Mouse (Mus musculus) urinary bladder, adult 2 months (tissue): ENCODE measurements around the gene Plcb2. TPM values are rescaled to one million over a fixed set of nuclear protein-coding genes. Genes with fewer than 3 reads are reported as not detected.

Experiments
- DNase-seq: peaks from one replicate; pipeline ENCODE4 v3.0.0; 2022; ENCODE audit warnings: low spot score
- polyA plus RNA-seq: library from polyadenylated mRNA; depleted of rRNA; stranded (reverse); fragments of >200 nt; gene quantifications from 2 replicates; pipeline ENCODE4 v1.2.3, GENCODE M21; 2012; rRNA removed

Plcb2 gene
- 2.6 and 3.0 TPM in 2 replicates for polyA plus RNA-seq

GRCm38 (mm10) chr2:118728337-118728736 lies at the start of gene Plcb2:
Gene Plcb2, minus strand, starts transcription at chr2:118728438.
- peak; percentile 17 for DNase-seq

- no peak for DNase-seq
Measured at GRCm38 (mm10) chr2:118776295-118776694, 48.1 kb upstream of the Plcb2 start.

GRCm38 (mm10) chr2:118775846-118776245 lies 47.6 kb upstream of the Plcb2 start:
- no peak for DNase-seq

GRCm38 (mm10) chr2:118775396-118775795 lies 47.2 kb upstream of the Plcb2 start:
- DNase-seq = no peak

GRCm38 (mm10) chr2:118774536-118774935 lies 46.3 kb upstream of the Plcb2 start:
- DNase-seq = no peak

- no peak for DNase-seq
Measured at GRCm38 (mm10) chr2:118772158-118772874, 44.1 kb upstream of the Plcb2 start, which contains the start of gene Phgr1. Gene Phgr1, plus strand, starts transcription at chr2:118772769.

GRCm38 (mm10) chr2:118766041-118767033 lies 38.1 kb upstream of the Plcb2 start:
- no peak for DNase-seq

- DNase-seq = no peak
Measured at GRCm38 (mm10) chr2:118764875-118765274, 36.6 kb upstream of the Plcb2 start.

- DNase-seq = no peak
Measured at GRCm38 (mm10) chr2:118764094-118764831, 36.0 kb upstream of the Plcb2 start.

- DNase-seq = no peak
Measured at GRCm38 (mm10) chr2:118763469-118763868, 35.2 kb upstream of the Plcb2 start.

GRCm38 (mm10) chr2:118762784-118763148 lies 34.5 kb upstream of the Plcb2 start:
- no peak for DNase-seq

GRCm38 (mm10) chr2:118761906-118762783 lies 33.9 kb upstream of the Plcb2 start, which contains the start of gene Ccdc9b:
Gene Ccdc9b, minus strand, starts transcription at chr2:118762661.
- peak; percentile 90 for DNase-seq

- DNase-seq = no peak
Measured at GRCm38 (mm10) chr2:118761358-118761757, 33.1 kb upstream of the Plcb2 start.

- no peak for DNase-seq
Measured at GRCm38 (mm10) chr2:118760311-118761025, 32.2 kb upstream of the Plcb2 start.

- DNase-seq = no peak
Measured at GRCm38 (mm10) chr2:118759828-118760227, 31.6 kb upstream of the Plcb2 start.

- no peak for DNase-seq
Measured at GRCm38 (mm10) chr2:118756103-118756502, 27.9 kb upstream of the Plcb2 start.

GRCm38 (mm10) chr2:118755407-118755806 lies 27.2 kb upstream of the Plcb2 start:
- DNase-seq = no peak

- DNase-seq = no peak
Measured at GRCm38 (mm10) chr2:118754143-118754542, 25.9 kb upstream of the Plcb2 start.

GRCm38 (mm10) chr2:118752792-118753108 lies 24.5 kb upstream of the Plcb2 start:
- DNase-seq = no peak
